Mouse (Mus musculus) cerebellum, adult 2 months (tissue): ENCODE measurements around the gene Vrk3.

Source experiments
- CTCF ChIP-seq: fragments of 200-500 bp; IDR thresholded peaks from 2 replicates; pipeline ENCODE4 v1.5.1; 2011; ENCODE audit warnings: low read depth, mild to moderate bottlenecking, control low read depth, low read length, moderate library complexity, borderline replicate concordance; ENCODE audit not compliant: insufficient read depth
- POLR2A ChIP-seq: fragments of 200-500 bp; IDR thresholded peaks from 2 replicates; pipeline ENCODE4 v1.6.1; 2011; ENCODE audit warnings: low read length, control low read depth, borderline replicate concordance; ENCODE audit not compliant: insufficient read depth

- TF ChIP-seq CTCF (peak; percentile 39; the same call in 1 of the 2 replicates), POLR2A (no peak)
These were observed 23.9 kb upstream of the Vrk3 start for GRCm38 (mm10) chr7:44724316-44724715.
